Mouse (Mus musculus) NIH3T3 (cell line): Measurements from ENCODE around the gene Sobp.

Source experiments
- DNase-seq: peaks from one replicate; pipeline ENCODE4 v3.0.0-alpha.2; 2012; ENCODE audit warnings: low read depth

The Sobp gene

DNA sequence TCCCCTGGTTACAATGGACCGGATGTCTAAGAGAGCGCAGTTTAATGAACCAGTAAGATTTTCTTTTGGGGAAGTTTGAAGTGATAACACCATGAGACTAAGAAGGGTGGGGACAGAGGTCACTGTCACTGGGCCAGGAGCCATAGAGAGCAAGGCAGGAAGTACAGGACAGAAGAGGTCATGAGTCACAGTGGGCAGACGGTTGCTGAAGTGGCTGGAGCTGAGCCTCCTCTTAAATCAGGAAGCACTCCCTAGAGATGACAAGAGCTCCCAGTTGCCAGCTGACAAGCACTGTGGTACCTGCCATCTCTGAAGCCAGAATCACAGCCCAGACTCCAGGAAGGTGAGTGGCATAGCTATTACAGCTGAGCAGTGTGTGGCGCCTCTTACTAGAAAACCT, 139.5 kb downstream of the Sobp start:
- no peak for DNase-seq

DNA sequence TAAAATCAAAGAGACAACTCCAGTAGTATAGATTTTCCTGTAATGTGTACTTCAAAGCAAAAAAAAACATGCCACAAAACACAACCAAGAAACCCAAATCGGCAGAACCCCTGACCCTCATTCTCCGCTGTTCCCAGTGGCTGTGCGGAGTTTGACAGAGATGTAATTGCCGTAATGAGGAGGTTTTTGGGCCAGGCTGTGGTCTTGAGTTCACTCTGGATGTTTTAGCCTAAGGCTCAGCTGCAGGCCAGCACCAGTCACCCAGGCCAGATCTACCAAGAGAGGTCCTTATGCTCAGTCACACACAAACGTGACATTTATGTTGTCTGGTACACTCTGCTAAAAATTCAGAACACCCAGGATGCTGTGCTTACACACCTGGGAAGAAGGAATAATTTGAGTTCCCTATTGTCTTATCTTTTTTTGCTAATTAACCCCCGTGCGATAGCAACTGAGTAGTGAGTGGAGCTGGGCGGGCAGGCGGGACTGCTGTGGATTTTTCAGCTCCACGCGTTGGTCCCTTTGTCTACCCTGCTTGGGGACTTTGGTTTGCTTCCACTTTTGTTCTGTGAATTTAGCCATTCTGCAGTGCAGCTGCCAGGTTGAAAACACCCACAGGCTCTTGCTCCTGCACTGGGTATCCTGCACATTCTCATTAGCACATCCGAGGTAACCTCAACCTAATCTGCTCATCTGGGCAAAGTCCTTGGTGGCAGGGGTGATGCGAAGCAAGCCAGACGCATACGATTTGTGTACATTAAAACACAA, 140.7 kb downstream of the Sobp start:
- DNase-seq = no peak

DNA sequence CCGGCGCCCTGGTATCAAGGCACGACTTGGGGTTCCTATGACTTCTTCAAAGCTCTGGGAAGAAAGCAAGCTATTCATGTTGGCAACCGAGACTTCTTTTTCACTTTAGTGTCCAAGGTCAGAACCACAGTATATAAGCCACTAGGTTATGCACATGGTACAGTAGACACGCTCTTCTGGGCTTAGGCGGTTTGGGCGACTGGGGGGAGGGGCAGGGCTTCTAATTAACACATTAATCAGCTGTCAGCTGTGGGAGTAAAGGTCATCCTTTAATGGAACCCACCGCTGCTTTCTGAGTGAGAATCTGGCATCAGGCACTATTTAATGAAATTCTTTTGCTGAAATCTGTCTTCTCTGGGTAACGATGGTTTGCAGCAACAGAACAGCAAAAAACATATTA, 147.3 kb downstream of the Sobp start:
- no peak for DNase-seq

DNA sequence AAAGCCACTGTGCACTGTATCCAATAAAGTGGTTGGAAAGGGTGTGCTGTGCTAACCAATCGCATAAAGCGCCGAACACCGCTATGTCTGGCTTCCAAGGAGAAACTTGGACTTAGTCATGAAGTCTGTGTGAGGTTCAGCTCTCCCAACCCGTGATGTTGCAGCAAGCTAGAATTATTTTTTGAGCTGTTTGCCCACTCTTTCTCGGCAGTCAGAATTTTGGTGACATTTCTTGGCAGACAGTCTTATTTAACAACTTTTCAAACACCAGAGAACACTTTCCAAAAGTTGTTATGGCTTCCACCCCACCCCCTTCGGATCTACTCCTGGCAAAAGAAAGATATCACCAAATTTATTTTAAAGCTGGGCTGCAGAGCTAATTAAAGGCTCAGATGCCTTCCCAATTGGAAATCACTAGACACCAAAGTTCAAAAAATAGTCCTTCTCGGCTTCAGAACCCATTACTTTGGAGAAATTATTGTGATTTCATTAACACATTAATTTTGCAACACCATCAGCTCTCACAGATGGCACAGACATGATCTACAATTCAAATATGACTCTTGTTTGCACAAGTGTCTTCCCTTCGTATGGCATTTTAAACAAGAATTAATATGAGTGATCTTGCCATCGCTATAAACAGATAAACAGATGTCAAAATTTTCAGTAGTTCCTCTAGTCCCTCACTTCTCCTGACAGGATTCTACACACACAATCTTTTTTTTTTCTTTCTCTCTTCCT, 150.7 kb downstream of the Sobp start:
- DNase-seq = no peak

DNA sequence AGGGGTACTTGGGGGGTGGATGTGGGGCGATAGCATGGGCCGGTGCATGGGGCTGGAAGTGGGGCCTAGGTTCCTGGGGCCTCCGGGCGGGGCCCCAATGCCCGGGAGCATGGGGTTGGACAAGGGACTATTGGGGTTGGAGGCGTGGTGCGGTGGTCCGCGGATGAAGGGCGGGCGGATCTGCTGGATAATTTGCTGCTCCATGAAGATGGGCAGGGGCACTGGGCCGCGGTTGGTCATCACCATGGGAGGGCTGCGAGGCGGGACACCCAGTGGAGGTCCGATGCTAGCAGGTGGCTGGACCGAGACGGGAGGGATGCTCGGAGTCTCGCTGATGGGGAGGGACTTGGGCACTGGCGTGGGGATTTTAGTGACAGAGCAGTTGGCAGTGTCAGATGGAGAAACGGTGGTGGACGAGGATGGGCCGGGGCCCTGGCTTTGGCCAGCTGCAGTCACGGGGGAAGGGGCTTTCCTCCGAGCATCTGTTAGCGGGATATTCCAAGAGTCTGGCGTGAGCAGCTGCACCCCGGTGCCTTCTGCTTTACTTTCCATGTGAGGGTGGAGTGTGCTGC, 152.1 kb downstream of the Sobp start:
- no peak for DNase-seq

DNA sequence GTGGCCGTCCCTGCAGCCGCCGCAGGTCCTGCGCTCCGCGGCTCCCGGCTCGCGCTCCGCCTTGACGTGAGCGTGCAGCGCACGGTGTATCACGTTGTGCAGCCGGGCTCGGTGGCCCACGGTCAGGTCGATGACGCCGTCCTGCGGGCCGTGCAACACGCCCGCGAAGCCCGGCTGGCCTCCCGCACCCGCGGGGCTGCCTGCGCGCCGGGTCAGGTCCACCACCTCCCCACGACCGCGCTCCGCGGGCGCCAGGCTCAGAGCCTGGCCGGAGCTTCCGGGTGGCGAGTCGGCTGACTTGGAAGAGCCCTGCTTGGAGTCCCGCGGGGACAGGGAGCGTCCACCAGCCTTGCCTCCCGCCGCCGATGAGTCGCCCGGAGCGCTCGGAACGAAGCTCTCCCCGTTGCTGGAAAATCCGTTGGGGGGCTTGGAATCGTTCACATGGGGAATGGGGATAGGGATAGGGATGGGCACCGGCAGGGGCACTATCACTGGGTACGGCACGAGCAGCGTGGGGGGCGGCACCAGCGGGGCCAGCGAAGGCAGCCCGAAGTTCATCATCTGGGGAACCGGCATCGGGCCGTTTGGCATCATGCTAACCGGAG, 152.7 kb downstream of the Sobp start:
- DNase-seq = no peak

DNA sequence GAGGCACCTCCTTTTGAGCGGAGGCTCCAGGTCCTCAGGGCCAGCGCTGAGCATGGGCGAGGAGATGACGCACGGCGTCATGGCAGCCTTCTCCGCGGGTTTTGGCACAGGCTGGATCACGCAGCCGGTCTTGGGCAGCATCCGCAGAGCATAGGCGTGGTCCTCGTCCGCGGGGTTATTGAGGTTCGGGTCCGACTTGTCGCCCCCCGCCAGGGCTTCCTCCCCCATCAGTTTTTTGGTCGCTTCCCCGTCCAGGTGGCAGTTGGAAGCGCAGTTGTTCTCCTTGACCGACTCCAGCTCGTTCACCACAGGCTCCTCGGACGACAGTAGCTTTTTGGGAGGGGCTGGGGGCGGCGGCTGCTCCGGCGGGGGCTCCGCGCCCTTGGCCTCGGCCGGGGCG, 153.3 kb downstream of the Sobp start:
- no peak for DNase-seq

DNA sequence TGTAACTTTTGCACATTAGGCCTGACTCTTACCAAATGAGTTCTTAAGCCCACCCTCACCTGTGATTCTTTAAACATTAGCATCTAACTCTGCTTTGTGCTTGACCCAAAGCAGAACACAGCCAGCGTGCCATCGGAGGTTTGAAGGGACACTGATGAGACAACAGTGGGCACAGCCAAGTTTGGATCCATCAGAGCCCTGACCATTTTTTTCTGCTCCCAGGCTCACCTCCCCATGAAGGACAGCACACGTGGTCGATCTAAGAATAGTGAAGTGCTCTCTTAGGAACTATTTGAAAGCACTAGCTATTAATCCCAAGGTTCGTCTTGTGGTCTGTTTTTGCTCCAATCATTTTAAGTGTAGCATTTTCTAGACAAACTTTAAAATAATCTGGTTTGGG, 159.5 kb downstream of the Sobp start:
- no peak for DNase-seq

DNA sequence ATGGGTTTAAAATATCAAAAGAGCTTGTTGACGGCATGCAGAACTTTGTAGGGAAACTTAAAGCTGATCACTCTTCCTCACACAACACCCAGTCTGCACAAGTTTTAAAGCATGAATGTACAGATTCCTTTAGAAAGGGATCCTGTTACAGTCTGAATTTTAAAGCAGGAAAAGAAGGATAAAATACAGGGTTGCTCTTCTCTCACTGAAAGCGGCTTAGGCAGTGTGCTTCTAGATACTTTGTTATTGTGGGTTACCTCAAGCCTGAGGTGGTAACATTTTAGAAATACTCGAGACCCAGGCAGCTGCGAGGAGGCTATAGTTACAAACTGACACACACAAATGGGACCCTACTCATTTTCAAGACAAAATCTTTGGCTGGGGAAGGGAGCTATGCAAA, 160.0 kb downstream of the Sobp start:
- DNase-seq = no peak

DNA sequence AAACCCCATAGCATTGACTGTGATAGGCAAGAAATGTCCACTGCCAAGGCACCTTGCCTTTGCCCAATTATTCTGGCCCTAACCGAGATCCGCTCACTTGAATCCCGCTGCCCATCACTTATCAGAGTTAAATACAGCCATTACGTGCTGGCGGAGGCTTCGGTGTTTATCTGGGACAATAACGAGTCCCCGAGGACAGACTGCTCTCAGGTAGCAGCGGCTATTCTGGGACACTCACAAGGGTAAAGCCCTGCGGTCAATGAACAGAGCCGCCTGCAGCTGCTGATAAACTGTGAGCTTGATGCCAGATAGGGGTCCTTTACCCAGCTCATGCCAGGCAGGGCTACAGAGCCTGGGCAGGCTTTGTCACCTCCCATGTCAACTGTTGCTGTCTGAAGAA, 166.2 kb downstream of the Sobp start:
- DNase-seq = no peak

DNA sequence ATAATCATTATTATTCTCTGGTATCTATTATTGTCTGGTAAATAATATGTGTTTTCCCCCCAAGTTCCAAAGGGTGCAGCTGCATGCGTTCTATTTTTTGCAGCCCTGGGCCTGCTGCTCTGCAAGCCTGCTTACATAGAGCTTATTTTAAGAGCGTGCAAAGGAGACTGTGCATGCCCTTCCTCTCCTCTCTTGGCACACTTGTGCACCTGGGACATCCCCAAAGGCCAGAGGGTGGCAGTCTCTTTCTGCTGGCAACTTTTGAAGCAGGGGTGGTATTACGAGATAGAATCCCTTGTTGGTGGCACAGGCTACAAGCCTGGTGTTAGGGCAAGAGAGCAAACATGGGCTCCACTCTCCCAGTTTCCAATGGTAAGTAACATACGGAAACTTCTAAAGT, 167.8 kb downstream of the Sobp start:
- DNase-seq = no peak

DNA sequence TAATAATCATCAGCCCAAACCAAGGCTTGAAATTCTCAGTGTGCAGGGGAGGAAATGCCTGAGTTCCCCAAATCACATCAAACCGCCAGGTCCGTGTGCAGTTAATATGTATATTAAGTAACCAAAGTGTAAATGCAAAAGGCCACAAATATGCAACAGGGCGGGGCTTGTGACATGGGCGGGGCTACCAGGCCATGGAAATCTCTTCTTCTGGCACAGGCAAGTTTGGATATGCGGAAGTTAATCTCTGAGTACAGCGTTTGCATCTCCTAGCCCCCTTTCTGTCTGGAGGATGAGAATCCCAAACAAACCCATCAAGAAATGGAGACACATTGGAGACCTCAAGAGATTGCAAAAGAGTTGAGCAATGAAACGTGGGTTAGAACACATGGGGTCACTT, 168.7 kb downstream of the Sobp start:
- DNase-seq = no peak

DNA sequence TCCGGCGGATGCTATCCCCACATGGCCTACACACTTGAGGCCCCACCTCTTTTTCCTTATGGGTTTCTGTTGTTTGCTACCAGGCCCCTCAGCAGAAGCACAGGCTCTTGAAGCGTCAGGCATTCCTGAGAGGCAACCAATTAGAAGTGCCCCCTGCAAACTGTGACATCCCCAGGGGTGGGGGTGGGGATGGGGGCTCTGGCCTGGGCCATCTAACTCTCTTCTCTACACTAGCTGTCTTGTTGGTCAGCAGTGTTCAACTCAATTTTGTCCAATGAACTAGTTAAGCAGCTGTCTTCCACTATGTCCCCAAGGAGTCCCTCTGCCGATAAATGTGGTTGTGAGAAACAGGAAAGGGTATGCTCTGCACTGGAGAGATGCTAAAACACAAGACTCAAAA, 169.3 kb downstream of the Sobp start:
- no peak for DNase-seq

DNA sequence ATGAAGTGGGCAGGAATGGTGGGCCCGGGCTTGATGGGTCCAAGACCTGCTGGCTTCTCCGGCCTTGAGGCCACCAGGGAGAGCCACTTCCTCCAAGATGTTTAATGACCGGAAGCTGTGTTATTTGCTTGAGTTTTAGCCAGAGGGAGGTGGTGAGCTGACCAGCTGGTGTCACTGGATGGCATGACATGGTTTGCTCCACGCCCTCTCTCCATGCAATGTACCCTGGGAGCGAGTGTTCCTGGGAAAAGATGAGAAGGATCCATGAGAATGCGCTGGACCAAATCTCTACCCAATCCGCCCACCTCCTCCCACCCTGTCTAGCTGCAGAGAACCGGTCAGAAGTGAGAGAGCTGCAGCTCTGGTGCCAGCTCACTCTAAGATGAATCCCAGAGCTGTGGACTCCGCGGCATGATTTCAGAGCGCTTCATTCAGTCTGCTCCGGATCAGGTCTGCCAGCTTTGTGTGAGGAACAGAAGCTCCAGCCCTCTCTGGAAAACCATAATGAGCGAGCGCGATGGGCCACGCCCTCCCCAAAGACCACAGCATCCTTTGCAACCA, 170.1 kb downstream of the Sobp start:
- no peak for DNase-seq

DNA sequence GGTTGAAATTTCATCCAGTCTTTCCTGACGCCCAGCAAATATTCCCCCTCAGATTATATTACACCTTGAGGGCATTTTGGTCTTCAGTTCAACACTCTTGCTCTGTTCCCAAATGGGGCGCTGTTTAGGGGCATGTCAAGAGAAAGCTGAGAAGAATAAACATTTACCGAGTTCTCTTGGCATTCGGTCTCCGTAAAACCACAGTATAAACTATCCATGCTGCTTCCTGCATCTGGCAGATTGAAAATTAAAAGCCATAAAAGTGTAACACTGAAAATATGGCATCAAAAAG, 170.9 kb downstream of the Sobp start:
- peak; percentile 11 for DNase-seq

DNA sequence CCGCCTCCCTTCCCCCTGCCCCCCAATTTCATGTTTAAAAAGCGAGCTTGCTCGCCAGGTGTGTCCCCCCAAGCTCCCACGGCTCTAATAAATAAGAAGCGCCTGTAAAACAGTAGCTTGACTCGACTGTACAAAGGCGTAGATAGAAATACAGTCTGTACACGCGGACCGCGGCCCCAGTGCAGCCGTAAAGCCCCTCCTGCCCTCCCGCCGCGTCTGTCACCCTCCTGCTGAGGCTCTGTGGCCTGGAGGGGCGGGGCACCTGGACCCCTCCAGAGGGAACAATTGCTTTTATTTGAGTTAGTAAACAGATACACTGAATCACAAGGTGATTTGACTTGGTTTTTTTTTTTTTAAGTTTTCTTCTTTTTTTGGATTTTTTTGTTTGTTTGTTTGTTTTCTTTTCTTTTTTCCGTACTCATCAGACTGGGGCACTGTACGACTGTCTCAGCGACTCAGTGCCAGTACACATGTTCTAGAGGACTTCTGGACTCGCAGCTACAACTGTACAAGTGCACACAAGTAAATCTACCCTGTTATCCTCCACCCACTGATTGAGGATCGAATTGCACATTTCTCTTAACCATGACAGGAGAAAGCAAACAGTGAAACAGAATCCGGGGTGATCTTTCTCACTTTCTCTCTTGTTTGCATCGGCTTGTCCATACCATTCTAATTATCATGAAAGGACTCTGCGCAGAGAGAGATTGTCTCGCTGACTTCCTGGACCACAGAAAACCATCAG, 171.4 kb downstream of the Sobp start:
- peak; percentile 21 for DNase-seq

DNA sequence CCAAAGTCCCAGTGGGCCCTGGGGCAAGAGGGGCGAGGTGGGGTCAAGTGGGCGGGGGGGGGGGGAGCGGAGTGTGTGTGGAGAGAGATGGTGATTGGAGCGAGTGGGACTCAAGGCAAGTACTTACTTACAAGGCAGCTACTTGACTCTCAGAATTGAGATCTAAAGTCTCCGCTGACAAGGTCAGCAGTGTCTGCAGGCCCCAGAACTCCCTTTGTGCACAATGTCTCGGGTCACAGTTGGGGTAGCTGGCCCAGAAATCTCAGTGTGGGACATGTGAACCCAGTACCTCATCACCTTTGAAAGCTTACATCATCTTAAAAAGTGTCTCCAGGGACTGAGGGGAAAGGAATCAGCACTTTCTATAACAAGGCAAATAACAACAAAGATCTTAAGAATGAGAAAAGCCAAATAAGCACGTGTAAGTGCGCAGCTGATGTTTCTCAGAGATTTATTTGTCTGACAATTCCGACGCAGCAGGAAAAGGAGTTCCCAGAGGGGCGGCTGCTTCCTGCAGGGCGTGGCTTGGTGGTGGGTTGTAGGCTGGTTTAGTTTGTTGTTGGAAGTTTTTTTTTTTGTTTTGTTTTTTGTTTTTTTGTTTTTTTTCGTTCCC, 172.2 kb downstream of the Sobp start:
- DNase-seq = peak; percentile 11

DNA sequence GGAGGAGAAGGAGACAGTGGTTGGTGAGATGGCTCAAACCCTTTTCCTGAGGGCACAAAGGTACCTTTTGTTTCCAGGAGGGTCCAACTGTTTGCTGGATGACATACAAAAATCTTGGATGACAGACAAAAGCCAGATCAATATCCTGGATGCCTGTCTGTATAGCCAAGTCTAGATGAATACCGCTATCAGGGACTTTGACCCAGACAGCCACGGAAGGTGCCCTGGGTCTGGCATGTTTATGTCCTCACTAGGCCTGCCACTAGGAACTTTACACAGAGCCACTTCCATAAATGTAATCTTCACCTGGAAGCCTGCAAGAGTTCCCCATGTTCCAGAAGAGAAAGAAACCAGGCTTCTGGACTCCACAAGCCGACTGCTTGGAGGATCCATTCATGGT, 172.9 kb downstream of the Sobp start:
- DNase-seq = no peak

DNA sequence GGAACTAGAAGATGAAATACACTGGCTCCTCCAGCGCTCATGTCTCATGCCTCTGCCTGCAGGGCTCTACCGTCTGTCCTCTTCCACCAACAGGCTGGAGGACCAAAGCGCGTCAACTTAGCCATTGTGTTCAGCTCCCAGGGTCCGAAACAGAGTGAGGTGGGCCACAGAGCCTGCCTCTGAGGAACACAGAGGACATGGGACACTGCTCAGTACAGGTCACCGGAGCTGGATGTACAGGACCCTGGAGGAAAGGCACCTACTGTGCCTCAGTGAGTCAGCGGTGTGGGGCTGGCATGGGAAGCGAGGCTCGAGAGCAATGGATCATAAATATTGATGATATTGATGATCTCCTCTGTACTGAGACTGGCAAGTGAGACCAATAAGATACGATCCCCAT, 175.0 kb downstream of the Sobp start:
- no peak for DNase-seq

DNA sequence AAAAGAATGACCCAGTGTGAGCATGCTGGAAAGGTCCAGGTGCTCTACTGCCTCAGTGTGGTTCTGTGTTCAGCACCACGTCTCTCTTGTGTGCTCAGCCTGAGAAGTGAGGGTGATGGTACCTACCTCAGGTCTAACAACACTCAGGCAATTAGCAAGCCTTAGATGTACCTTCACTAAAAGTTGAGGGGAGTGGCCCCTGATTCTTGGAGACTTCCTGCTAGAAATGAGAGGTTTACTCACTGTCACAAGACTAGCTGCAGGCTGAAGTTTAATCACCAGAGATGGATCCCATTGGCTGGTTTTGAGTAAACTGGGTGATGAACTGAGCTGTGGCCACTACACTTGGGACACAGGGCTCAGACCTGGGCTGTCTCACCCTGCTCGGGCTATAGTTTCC, 177.1 kb downstream of the Sobp start:
- no peak for DNase-seq

DNA sequence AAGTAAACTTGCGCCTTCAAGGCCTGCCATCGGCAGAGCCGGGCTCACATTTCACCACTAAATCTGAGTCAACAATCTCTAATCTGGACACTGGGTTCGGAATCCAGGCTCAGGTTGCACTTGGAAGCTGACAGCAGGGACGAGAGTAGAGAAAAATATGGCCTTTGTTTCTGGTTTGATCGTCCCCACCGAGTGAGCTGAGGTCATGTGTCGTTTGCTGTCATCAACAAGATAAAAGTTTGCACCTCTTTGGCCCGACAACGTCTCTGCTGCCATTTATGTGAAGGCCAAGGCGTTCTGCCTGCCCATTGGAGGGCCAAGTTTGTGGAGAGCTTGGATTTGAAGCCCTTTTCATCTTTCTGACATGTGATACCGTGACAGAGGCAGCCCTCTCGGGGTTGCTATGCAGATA, 178.8 kb downstream of the Sobp start:
- DNase-seq = no peak

DNA sequence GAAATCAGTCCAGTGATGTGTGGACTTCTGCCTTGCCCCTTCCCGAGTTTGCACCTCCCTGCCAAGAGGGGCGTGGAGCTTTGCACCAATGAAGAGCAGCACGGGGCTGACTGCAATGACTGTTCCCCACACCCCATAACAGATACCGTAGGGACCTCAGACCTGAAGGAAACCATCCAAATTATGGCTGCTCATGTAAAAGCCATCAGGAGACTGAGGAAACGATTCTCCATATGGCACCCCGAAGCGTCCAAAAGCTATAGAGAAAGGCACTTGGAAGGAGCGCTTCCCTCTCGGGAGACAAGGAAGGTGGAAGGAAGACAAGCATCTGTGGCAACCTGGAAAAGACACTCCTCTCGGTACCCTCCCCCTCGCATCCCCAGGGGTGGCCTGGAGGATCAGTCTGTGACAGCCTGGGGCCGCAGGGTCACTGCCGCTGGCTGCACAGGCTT, 180.0 kb downstream of the Sobp start:
- DNase-seq = no peak
